In genomic region chr5:121236171-121236570, GRCm38 (mm10) we compare ENCODE assay signal across 9 mouse cellular contexts. TPM values are rescaled to one million over a fixed set of nuclear protein-coding genes. Genes with fewer than 3 reads are reported as not detected.
DNase-seq lines count a peak whose midpoint lies in the region; TF ChIP-seq lines count a peak whose summit lies in the region.
"Had no signal": no experiment of that assay in that cellular context is flagged by ENCODE, and none has a peak within 500 bp of the region (broad histone marks: within the 10 kb centered on the region; RNA-seq: fewer than 3 reads in every experiment).

No protein-coding gene starts in this region.

- DNase-seq in left cerebral cortex, adult 11 months (ENCODE audit: low spot score): peak; percentile 40
- DNase-seq in left cerebral cortex, postnatal 4 days: no peak
- peak; percentile 74 for DNase-seq in cerebellum, adult 9-10 months
- DNase-seq in layer of hippocampus, adult 9-10 months (ENCODE audit: low spot score): peak; percentile 53
- DNase-seq in spleen, adult 2 months (ENCODE audit: low read depth in 1 of 2, low spot score in 2 of 2): no peak
- no peak for DNase-seq in embryo, embryonic 10.5 days (ENCODE audit: low spot score)
- DNase-seq in Muller cell, postnatal 12 days (ENCODE audit: inconsistent ontology term): no peak
- no peak for DNase-seq in adipocyte (ENCODE audit: low spot score)

- TF ChIP-seq POLR2A in spleen, adult 2 months (IDR thresholded peaks at IDR 0.05; ENCODE audit: low read depth, low read length): no peak

- H3K27me3 ChIP-seq in spleen, adult 2 months (ENCODE audit: control insufficient read depth, insufficient read depth, low read length): no peaks in the 10 kb centered on the region
- H3K27me3 ChIP-seq: Patski had no signal

- H3K27ac ChIP-seq in spleen, adult 2 months (ENCODE audit: insufficient read depth, low read length): peak overlapping the region; percentile 56

- intact Hi-C loops in left cerebral cortex, postnatal 4 days (cut with DNase I): no loop called here

- no peak overlapping the region for H3K4me3 ChIP-seq in spleen, adult 2 months (ENCODE audit: extremely low read depth, insufficient read depth, insufficient read length)

- no peaks in the 10 kb centered on the region for H3K36me3 ChIP-seq in spleen, adult 2 months (ENCODE audit: control insufficient read depth, insufficient read depth, low read length)

- H3K4me1 ChIP-seq in spleen, adult 2 months (ENCODE audit: control insufficient read depth, insufficient read depth, insufficient read length): 0 out of 2 replicates have a peak, but pooled peaks cover 3% of the 10 kb centered on the region

- no peak for TF ChIP-seq CTCF in spleen, adult 2 months (IDR thresholded peaks at IDR 0.05; ENCODE audit: extremely low read depth, insufficient read depth, insufficient read length, insufficient replicate concordance)

- WGBS in spleen, adult 2 months: 74% methylated on average over 5 of the region's 5 CpGs

RNA-seq across cellular contexts. Expression of gene Hectd4, which starts 16.2 kb away (rescaled TPM):
- total RNA-seq in left cerebral cortex, postnatal 4 days (2021): 100 to 1,000 TPM; 202 to 219 TPM
- 28.1 and 28.4 TPM in 2 replicates for polyA plus RNA-seq in spleen, adult 2 months (2012; rRNA removed)

RNA-seq across cellular contexts. Expression of gene Rpl6, which starts 31.9 kb away (rescaled TPM):
- 100 to 1,000 TPM; 639 to 650 TPM for total RNA-seq in left cerebral cortex, postnatal 4 days (2021)
- polyA plus RNA-seq in spleen, adult 2 months (2012; rRNA removed): 281 and 293 TPM in 2 replicates

RNA-seq across cellular contexts. Expression of gene Ptpn11, which starts 45.0 kb away (rescaled TPM):
- total RNA-seq in left cerebral cortex, postnatal 4 days (2021): 10 to 100 TPM; 74.1 to 76.3 TPM
- polyA plus RNA-seq in spleen, adult 2 months (2012; rRNA removed): 17.3 and 18.9 TPM in 2 replicates

Comparison
In these comparisons a context has a peak if more than half of its experiments do, and no peak if none do; other contexts are left out.
1. DNase-seq: peak in left cerebral cortex, adult 11 months (single experiment), cerebellum, adult 9-10 months (single experiment) and layer of hippocampus, adult 9-10 months (single experiment); none in left cerebral cortex, postnatal 4 days (single experiment), spleen, adult 2 months (0 of 2), embryo, embryonic 10.5 days (single experiment), Muller cell, postnatal 12 days (single experiment) and adipocyte (single experiment).